Mouse (Mus musculus): ENCODE measurements at regions not wholly inside any gene's neighbourhood (a gene's known extent, or its start where the extent isn't known, plus 50 kb on each side); places are given as distances from the start of the nearest gene placed in this dataset.
A peak's percentile ranks its signal among the peaks of the same experiment; 100 is the strongest.

DNA sequence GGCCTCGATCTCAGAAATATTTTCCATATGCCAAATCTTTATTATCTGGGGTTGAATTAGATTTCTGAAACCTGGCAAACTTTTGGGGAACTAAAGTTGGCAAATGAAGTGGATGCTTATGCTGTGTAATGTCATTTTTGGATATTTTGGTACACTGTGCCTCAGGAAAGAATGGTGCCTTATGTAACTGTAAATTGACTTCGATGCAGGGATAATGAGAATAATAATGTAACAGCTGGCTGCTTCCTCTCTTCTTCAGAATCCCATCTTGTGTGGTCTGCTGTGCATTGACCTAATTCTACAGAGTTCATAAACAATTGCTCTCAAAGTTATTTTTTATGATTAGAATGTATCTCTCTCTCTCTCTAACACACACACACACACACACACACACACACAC is 545.6 kb downstream of the Tfap2b start:
- no peak for DNase-seq

GRCm38 (mm10) chr1:19757921-19758436 is 549.3 kb downstream of the Tfap2b start:
- no peak for DNase-seq

- no peak for DNase-seq
These were observed 558.2 kb downstream of the Tfap2b start for GRCm38 (mm10) chr1:19766879-19767278.

DNA sequence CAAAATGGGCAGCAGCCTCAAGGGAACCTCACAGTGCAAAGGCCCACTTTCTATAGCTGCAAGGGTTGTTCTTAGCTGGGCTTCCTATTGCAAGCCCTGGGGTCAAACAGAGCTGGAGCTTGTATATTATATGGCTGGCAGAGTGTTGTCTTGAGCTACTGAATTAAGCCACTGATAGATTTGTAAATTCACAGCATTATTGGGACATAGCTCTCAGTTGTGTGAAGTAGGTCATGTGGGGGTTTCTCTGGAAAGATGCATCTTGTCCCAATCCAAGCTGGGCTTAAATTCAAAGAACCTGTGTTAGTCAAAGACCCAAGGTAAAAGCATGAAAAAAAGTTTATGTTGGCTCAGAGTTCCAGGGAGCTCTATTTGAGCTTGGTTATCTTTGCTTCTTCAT is 563.6 kb downstream of the Tfap2b start:
- no peak for DNase-seq

DNA sequence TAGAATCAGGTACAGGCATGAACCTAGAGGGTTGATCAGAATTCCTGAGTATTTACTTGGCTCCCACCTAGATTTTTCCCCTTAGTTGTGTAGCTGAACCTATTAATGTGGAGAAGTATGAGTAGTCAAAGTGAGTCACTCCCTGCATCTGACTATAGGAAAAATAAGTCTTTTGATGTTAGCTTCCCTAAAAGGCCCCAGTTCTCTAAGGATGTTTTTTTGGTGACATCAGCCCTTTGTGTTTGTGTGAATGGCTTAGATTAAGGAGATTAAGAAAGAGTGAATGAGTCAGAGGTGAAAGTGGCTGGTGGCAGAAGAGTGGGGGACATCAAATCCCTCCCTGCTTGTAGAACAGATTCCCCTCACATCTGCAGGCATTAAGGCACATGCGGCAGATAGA is 565.8 kb downstream of the Tfap2b start:
- DNase-seq = no peak

GRCm38 (mm10) chr1:19777542-19777941 is 568.8 kb downstream of the Tfap2b start:
- DNase-seq = no peak

GRCm38 (mm10) chr1:19786971-19787370 is 578.3 kb downstream of the Tfap2b start:
- DNase-seq = no peak

DNA sequence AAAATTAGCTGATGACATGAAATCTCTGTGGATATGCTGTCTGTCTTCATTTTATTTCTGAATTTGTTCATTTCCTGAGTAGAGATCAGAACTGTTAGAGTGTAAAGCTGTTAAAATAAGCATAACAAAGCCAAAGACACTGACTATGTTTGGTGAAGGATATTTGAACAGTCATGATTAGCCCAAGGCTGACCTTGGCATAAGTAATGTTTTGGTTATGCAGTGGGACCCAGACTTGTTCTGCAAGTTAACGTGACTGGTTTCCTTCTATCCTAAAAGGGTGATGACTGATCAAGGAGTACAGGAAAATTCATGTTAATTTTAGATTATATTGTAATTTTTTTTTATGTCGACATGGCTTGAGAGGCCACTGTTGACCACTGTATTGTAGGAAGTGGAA is 585.4 kb downstream of the Tfap2b start:
- DNase-seq = no peak

DNA sequence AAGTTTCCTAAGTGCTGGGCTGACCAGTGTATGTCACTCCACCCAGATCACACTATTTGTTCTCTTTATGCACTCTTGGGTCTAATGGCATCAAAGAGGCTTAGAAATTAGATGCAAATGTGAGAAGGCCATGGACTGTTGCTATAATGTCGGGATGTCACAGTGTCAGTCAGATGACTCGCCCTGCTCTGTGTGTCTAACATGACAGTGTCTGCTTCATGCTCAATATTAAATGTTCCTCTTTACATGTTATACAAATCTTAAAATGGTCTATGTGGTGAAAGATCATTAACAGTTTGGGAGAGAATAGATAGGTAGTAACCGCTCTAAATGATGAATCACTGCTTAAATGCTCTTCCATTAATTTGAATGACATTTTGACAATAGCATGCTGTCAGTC is 617.2 kb downstream of the Tfap2b start:
- no peak for DNase-seq

GRCm38 (mm10) chr1:19826455-19827366 is 618.0 kb downstream of the Tfap2b start:
- DNase-seq = no peak

- DNase-seq = peak; percentile 4
These were observed 641.2 kb downstream of the Tfap2b start for GRCm38 (mm10) chr1:19849918-19850317.

- DNase-seq = no peak
These were observed 648.5 kb downstream of the Tfap2b start for GRCm38 (mm10) chr1:19857250-19857649.

DNA sequence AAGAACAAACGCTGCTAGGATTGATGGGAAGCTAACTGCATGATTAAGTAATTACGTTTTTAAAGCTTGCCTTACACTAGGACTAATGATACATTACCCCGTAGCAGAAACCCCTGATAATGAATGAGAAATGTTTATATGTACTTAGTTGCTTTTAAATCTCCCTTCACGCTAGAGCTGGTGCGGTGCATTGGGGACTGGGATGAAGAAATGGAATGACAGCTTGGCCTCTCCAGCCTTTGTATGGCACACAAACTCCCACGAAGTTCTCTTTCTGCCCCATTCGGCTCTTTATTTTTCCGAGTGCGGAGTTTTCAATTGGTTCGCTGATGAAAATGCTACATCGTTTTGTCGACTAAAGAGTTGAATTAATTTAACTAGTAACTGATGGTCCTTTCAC is 659.8 kb downstream of the Tfap2b start:
- no peak for DNase-seq

GRCm38 (mm10) chr1:19881193-19881592 is 672.5 kb downstream of the Tfap2b start:
- DNase-seq = no peak

DNA sequence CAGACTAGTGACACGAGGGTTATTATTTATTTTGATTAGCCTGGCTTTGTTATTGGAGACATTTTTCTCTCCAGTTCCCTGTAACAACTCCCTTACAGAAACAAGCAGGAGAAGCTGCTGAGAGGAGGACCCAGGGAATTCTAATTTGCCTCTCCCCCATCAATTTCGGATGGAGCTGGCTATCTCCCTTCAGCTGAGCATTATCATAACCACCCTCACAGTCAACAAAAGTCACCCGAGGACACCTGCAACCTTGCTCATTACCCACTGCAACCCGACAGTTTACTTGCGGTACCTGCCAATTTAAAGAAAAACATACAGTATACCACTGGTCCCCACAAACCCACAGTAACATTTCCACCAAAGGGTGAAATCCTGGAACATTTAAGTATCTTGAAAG is 690.7 kb downstream of the Tfap2b start:
- no peak for DNase-seq

- no peak for DNase-seq
These were observed 691.2 kb downstream of the Tfap2b start for GRCm38 (mm10) chr1:19899889-19900310.

DNA sequence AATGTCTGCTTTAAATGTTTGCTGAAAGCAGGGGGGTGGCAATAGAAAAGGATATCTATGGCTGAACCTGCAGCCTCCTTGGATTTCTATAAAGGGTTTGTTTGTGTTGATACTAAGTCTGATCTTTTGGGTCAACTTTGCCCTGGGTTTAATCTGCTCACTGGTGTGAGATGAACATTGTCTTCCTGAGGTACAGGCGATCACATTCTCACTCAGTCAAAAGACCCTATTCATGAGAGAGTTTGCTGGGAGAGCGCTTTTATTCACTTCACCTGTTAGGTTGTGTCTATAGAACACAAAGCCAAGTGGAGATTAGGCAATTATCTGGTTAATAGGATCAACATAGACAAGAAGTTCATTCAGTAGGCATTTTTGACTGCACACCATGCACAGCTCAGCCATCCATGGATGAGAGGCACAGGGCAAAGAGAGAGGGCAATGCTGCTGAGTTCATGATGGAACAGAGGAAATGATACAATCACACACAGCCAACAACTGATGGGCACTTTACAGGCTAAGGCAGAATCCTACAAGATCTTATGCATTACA is 692.3 kb downstream of the Tfap2b start:
- DNase-seq = no peak

DNA sequence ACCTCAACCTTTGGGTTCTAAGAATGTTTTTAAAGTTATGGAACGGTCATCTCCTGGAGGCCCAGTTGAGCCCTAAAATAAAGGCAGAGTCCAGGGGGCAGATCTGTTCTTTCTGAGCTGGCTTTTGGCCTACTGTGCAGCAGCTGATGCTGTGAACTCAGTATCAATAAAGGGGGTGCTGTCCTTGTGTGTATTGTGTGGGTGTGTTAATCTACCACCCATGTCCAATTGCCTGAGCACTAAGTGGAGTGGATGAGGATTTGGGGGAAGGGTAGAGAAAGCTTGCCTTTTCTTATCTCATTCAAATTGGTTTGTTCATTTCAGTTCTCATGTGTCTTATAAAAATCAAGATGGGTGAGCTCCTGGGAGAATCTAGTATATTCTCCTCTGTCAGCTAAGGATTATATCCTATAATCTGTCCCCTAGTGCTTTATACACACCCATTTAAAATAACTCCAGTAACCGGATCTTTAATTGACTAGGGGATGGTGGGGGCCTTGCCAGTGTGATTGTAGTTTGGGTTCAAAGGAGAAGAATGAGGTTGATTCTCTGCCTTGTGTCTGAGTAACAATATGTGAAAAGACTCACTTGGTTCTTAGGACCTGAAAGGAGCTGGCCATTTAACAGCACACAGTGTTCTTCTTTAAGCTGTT is 703.6 kb downstream of the Tfap2b start:
- DNase-seq = no peak

DNA sequence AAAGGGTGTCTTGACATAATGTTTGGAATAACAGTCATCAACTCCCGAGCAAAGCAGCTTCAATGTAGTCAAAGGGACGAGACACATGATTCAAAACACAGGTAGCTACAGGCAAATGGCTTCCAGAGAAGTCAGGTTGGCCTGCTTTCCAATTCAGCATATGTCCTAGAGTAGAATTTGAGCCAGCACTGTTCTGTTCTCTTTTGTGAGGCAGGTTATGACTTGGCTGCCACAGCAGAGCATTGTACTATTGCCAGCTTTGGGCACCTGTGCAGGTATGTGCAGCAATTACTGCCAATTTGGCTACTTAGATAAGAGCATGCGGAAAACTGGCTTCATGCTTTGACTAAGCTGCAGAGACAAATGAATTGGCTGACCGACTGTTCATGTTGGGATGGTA is 699.1 kb downstream of the Pkhd1 start:
- no peak for DNase-seq

DNA sequence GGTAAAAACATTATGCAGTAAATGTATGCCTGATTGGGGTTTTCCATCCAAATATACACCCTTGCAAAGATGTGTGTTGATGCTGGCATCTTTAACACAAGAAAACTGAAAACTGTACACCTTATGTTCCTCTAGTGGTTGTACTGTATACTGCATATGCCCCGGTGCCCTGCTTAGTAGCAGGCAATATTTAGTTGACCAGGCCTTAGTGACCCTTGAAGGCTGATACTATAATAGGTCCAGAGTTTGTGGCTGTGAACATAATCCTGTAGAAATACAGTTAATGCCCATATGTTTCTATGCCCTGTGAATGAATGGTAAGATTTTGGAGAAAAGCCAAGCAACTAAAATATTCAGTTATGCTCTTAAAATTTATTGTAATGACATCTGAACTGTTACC is 690.7 kb downstream of the Pkhd1 start:
- DNase-seq = no peak

DNA sequence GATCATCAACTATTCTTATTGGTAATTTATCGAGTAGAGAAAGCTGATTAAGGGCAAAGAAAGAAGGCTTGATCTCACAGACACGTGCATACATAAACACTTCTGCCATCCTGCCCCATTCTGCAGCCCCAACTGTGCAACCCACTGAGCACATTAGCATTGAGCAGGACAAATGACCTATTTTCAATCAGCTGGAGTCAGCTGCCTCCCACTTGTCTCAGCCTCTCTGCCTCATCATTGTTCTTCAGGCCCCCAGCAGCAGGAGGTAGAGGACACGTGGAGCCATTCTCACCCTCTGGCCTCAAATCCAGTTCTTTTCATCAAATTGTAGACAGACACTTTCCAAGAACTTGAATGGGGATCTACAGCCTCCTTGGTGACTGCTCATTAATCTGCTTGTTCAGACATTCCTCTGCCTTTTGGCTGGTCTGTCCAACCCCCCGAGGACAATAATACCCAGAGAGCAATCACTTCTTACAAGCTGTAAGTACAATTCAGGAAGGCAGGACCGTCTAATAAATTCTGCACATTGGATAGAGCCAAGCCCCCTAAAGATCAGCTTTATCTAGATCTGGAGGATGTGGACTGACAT is 690.0 kb downstream of the Pkhd1 start:
- no peak for DNase-seq

- no peak for DNase-seq
These were observed 666.7 kb downstream of the Pkhd1 start for GRCm38 (mm10) chr1:19951050-19951679.
